Mouse (Mus musculus): ENCODE results near the gene Vac14. TPM values are rescaled to one million over a fixed set of nuclear protein-coding genes. Genes with fewer than 3 reads are reported as not detected.

Vac14 gene
- polyA plus RNA-seq, 1 experiment from 2014 or later, result 27.0 TPM

DNA sequence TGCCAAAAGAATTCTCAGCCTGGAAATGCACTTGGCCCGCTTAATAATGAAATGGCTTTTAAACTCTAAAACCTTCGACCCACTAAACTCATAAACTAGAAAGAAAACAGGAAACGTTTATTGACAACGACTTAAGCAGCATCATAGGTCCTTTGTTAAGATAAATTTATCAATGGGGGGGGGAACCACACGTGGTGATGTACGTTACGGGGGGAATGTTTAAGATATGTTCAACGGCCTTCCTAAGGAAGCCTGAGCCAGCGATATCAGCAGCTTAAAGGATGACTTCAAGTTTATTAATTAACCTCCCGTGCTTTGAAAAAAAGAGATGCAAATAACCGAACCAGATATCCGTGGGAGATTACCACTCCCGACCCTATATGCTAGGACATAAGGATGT lies 131.9 kb downstream of the Vac14 start:
- no peaks in the 10 kb centered on the region for H3K36me3 ChIP-seq (replicated peaks)
- H3K9ac ChIP-seq, result no peak overlapping the region
- H3K4me3 ChIP-seq (replicated peaks), result no peak overlapping the region
- H3K4me2 ChIP-seq, result no peak overlapping the region
- H3K27ac ChIP-seq, result no peak overlapping the region
- no peaks in the 10 kb centered on the region for H3K9me3 ChIP-seq
- ATAC-seq (ENCODE audit: low FRiP score), result no peak
- 0 out of 2 replicates have a peak, but pooled peaks cover 6% of the 10 kb centered on the region for H3K27me3 ChIP-seq
- whole genome bisulfite sequencing, result 51% methylated on average over 13 of the region's 13 CpGs
- no peaks in the 10 kb centered on the region for H3K4me1 ChIP-seq

DNA sequence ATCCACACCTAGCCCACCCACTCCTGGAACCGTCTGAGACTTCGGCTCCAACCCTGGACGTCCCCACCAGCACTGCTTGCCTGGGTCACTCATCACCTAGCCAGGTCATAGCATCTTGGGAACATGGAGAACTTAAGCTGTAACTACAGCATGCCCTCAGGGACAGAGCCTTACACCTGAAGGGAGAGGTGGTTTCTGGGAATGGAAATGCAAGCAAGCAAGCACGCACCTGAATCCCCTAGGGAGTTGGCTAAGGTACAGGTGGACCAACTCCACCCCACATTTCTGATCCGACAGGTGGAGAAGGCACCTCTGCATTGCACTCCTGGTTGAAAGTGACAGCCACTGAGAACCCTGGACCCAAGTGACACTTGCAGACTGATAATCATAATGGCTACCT lies 133.1 kb downstream of the Vac14 start:
- ATAC-seq (ENCODE audit: low FRiP score), result no peak
- Histone ChIP-seq H3K27me3 (0 out of 2 replicates have a peak, but pooled peaks cover 6% of the 10 kb centered on the region), H3K36me3 (replicated peaks) (no peaks in the 10 kb centered on the region), H3K4me2 (no peak overlapping the region), H3K27ac (no peak overlapping the region), H3K4me1 (no peaks in the 10 kb centered on the region), H3K4me3 (replicated peaks) (no peak overlapping the region), H3K9me3 (no peaks in the 10 kb centered on the region), H3K9ac (no peak overlapping the region)
- 78% methylated on average over 5 of the region's 5 CpGs for WGBS

DNA sequence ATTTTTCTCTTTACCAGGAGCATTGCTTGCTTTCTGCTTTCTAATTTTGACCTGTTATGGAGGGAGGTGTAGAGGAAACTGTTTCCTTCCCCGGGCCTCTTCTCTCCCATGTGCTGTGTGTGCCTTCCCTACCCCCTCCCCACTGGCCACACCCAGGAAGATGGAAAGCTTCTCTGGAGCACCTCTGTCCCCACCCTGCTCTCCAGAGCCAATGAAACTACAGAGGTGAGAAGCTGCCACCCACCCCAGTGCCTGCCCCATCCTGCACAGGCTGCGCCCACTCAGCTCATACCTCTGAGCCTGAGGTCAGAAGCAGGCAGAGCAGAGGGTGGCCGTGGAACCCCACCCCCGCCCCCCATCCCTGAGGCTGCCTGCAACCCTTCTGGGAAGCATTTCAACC lies 136.3 kb downstream of the Vac14 start:
- Histone ChIP-seq H3K9ac (no peak overlapping the region), H3K36me3 (replicated peaks) (no peaks in the 10 kb centered on the region), H3K4me1 (no peaks in the 10 kb centered on the region), H3K4me2 (no peak overlapping the region), H3K27ac (no peak overlapping the region), H3K27me3 (0 out of 2 replicates have a peak, but pooled peaks cover 6% of the 10 kb centered on the region), H3K4me3 (replicated peaks) (no peak overlapping the region), H3K9me3 (no peaks in the 10 kb centered on the region)
- WGBS, result 65% methylated on average over 3 of the region's 4 CpGs
- ATAC-seq (ENCODE audit: low FRiP score), result no peak

DNA sequence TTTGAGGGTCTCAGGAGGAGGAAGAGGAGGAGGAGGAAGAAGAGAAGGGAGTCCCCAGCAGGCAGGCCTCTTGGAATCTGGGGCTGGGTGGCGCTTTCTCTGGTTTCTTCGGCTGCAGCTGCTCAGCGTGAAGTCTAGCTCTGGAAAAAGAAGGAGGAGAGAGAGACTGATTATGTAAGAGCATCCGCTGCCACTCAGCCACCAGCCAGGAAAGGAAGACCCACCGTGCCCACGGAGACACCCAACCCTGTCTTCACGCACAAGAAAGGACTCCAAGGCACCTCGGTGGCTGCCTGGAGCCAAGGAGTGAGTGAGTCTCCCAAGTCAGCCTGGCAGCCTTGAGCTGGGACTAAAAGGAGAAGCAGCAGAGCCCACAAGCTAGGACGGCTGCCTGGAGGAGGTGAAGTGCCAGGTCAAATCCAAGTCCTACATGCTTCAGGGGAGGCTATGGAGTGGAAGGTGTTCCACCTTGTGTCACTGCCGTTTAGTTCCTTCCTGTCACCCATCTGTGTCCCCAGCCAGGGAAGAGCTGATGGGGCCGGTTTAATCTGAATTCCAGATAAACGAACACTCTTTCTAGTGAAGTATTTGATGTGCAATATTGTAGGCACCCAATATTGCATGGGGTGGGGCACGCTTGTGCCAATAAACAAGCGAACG lies 137.3 kb downstream of the Vac14 start:
- no peak overlapping the region for H3K4me3 ChIP-seq (replicated peaks)
- no peaks in the 10 kb centered on the region for H3K4me1 ChIP-seq
- WGBS, result 64% methylated on average over 15 of the region's 15 CpGs
- ATAC-seq (ENCODE audit: low FRiP score), result no peak
- no peak overlapping the region for H3K27ac ChIP-seq
- H3K4me2 ChIP-seq, result no peak overlapping the region
- H3K9ac ChIP-seq, result no peak overlapping the region
- no peaks in the 10 kb centered on the region for H3K36me3 ChIP-seq (replicated peaks)
- 0 out of 2 replicates have a peak, but pooled peaks cover 6% of the 10 kb centered on the region for H3K27me3 ChIP-seq
- H3K9me3 ChIP-seq, result no peaks in the 10 kb centered on the region

DNA sequence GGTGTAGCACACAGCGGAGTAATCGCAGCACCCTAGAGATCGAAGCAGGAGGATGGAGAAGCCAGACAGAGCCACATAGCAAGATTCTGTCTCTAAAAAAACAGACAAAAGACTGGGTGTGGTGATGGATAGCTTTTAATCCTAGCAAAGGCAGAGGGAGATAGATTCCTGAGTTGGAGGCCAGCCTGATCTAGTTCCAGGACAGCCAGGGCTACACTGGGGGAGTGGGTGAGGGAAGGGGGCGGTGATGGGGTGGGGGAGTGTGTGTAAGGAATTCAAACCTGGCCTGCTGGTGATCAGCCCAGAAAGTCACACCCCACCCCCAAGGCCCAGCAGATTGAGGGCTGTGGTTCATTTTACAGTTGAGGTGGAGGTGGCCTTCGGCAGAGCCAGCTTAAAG lies 137.8 kb downstream of the Vac14 start:
- WGBS, result 91% methylated on average over 5 of the region's 5 CpGs
- no peaks in the 10 kb centered on the region for H3K36me3 ChIP-seq (replicated peaks)
- H3K9ac ChIP-seq, result no peak overlapping the region
- H3K4me1 ChIP-seq, result no peaks in the 10 kb centered on the region
- H3K9me3 ChIP-seq, result no peaks in the 10 kb centered on the region
- ATAC-seq (ENCODE audit: low FRiP score), result no peak
- 0 out of 2 replicates have a peak, but pooled peaks cover 6% of the 10 kb centered on the region for H3K27me3 ChIP-seq
- H3K27ac ChIP-seq, result no peak overlapping the region
- H3K4me2 ChIP-seq, result no peak overlapping the region
- no peak overlapping the region for H3K4me3 ChIP-seq (replicated peaks)

DNA sequence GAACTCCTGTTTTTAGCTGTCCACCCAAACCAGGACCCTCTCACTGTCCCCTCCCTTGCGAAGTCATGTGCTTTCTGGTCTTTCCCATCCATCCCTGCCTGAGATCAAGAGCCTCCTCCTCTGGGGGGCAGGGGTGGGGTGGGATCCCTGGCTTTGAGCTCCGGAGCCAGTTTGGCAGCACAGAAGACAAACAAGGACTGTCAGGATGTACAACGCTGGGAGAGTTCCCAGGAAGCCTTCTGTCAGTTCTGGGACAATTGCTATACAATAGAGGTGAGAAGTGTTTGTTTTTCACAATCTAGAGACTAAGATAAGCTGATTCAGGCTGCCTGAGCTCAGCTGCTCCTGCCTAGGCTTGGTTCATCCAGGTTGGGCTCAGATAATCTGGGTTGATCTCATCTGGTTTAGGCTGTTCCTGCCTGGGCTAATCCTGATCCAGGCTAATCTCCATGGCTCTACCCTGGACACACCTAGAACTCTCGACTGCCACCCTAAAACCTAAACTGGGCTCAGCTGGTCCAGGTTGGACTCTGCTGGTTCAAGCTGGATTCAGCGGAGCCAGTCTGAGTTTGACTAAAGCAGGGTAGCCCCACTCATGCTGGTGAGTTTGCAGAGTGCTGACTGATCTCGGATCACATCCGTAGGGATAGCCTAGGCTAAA lies 142.0 kb downstream of the Vac14 start:
- Histone ChIP-seq H3K9ac (no peak overlapping the region), H3K27me3 (no peaks in the 10 kb centered on the region), H3K36me3 (replicated peaks) (no peaks in the 10 kb centered on the region), H3K9me3 (no peaks in the 10 kb centered on the region), H3K4me1 (no peaks in the 10 kb centered on the region), H3K27ac (no peak overlapping the region), H3K4me2 (no peak overlapping the region), H3K4me3 (replicated peaks) (no peak overlapping the region)
- 82% methylated on average over 7 of the region's 7 CpGs for WGBS
- no peak for ATAC-seq (ENCODE audit: low FRiP score)

DNA sequence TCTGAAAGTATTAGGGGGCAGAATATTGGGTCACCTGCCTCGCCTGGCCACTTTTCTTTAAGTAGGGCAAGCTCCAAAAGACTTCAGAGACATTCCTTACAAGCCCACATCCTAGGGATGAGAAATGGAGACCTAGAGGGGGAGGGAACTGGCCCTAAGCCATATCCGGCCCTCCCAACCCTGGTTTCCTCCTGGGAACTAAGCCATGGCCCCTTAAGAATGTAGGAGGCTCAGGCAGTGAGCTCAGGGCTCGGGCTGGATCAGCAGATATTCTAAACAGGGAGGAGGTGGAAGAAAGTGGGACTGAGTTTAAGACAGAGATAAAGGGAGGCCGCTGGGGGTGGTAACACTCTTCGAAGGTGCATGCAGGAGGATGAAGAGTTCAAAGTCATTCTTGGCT lies 142.8 kb downstream of the Vac14 start:
- Histone ChIP-seq H3K9ac (no peak overlapping the region), H3K4me1 (no peaks in the 10 kb centered on the region), H3K4me3 (replicated peaks) (no peak overlapping the region), H3K9me3 (no peaks in the 10 kb centered on the region), H3K27ac (no peak overlapping the region), H3K36me3 (replicated peaks) (no peaks in the 10 kb centered on the region), H3K4me2 (no peak overlapping the region), H3K27me3 (no peaks in the 10 kb centered on the region)
- ATAC-seq (ENCODE audit: low FRiP score), result no peak
- 57% methylated on average over 5 of the region's 5 CpGs for WGBS

DNA sequence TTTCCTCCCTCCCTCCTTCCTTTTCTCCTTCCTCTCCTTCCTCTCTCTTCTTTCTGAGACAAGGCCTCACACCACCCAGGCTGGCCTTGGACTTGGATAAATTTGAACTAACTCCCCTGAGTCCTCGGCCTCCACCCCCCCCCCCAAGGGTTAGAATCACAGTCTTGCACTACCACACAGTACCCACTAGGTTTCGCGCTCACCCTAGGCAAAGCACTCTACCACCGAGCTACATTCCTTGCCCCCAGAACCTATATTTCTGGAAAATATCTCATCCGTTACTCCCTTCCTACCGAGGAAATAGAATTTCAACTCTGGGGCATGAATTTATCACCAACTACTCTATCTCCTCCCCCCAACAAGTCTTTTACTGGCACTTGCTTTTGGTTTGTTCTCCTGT lies 143.6 kb downstream of the Vac14 start:
- WGBS, result 79% methylated on average over 6 of the region's 6 CpGs
- ATAC-seq (ENCODE audit: low FRiP score), result no peak
- H3K27ac ChIP-seq, result no peak overlapping the region

DNA sequence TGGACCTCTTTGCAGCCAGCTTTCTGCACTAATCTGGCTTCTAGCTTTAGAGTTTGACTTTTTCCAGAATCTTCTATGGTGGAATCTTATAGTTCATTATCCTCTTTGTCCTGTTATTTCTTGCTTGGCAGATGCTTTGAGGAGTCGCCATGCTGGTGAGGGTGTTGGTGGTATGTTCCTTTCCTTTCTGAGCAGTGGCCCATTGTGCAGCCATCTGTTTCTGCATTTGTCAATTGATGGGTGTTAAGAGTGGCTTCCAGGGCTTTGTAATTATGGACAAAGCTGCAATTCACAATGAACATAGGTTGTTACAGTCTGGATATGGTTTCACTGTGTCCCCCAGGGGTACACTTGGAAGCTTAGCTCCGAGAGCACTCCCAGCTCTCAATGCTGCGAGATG lies 146.3 kb downstream of the Vac14 start:
- H3K9me3 ChIP-seq, result no peaks in the 10 kb centered on the region

More for the DNA sequence above, 143.6 kb downstream of the Vac14 start:
- Histone ChIP-seq H3K36me3 (replicated peaks) (no peaks in the 10 kb centered on the region), H3K27me3 (no peaks in the 10 kb centered on the region), H3K4me3 (replicated peaks) (no peak overlapping the region), H3K9ac (no peak overlapping the region), H3K4me2 (no peak overlapping the region), H3K9me3 (no peaks in the 10 kb centered on the region), H3K4me1 (no peaks in the 10 kb centered on the region)

DNA sequence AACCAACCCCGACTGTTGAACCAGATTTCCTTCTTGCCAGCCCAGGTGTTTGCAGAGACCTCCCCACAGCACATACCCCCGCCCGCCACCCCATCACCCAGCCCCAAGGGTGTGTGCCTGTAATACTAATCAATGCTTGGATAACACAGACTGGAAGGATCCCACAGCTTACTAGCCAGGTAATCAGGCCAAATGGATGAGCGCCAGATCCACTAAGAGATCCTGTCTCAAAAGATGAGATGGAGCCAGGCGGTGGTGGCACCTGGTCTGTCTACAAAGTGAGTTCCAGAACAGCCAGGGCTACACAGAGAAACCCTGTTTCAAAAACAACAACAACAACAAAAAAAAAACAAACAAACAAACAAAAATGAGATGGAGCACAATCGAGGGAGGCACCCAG lies 148.9 kb downstream of the Vac14 start:
- no peaks in the 10 kb centered on the region for H3K27me3 ChIP-seq
- no peaks in the 10 kb centered on the region for H3K9me3 ChIP-seq
- no peak overlapping the region for H3K4me2 ChIP-seq
- ATAC-seq (ENCODE audit: low FRiP score), result no peak
- 87% methylated on average over 6 of the region's 6 CpGs for WGBS
- no peak overlapping the region for H3K9ac ChIP-seq
- no peak overlapping the region for H3K27ac ChIP-seq
- no peak overlapping the region for H3K4me3 ChIP-seq (replicated peaks)
- H3K36me3 ChIP-seq (replicated peaks), result no peaks in the 10 kb centered on the region
- no peaks in the 10 kb centered on the region for H3K4me1 ChIP-seq

More for the DNA sequence above, 146.3 kb downstream of the Vac14 start:
- Histone ChIP-seq H3K4me1 (no peaks in the 10 kb centered on the region), H3K9ac (no peak overlapping the region), H3K4me3 (replicated peaks) (no peak overlapping the region), H3K27me3 (no peaks in the 10 kb centered on the region), H3K36me3 (replicated peaks) (no peaks in the 10 kb centered on the region), H3K27ac (no peak overlapping the region), H3K4me2 (no peak overlapping the region)
- 69% methylated on average over 3 of the region's 3 CpGs for WGBS
- no peak for ATAC-seq (ENCODE audit: low FRiP score)

Other genes with a start within 250 kb of the Vac14 start
- 8.9 and 10.0 TPM in 2 replicates for gene Mtss1l, start 102.9 kb downstream of the Vac14 start, polyA plus RNA-seq (2016; fragmentation: Nextera tagmentation; extraction: Ambion mirVana)
- gene Il34, start 187.3 kb downstream of the Vac14 start, polyA plus RNA-seq (2016; fragmentation: Nextera tagmentation; extraction: Ambion mirVana), result 0.26 and 0.63 TPM in 2 replicates
- 64.5 and 73.6 TPM in 2 replicates for gene Cog4, start 228.0 kb downstream of the Vac14 start, polyA plus RNA-seq (2016; fragmentation: Nextera tagmentation; extraction: Ambion mirVana)
- gene Sf3b3, start 228.2 kb downstream of the Vac14 start, polyA plus RNA-seq (2016; fragmentation: Nextera tagmentation; extraction: Ambion mirVana), result 187 and 189 TPM in 2 replicates

Measured in forebrain, embryonic 12.5 days (tissue).